Mouse (Mus musculus) neutrophil, adult 59 days (primary cell): ENCODE data around the gene Rundc3b. TPM values are rescaled to one million over a fixed set of nuclear protein-coding genes. Genes with fewer than 3 reads are reported as not detected.

Source experiments
- total RNA-seq, 2 experiments: library from RNA; stranded (reverse); gene quantifications; 1 replicate in 1 of 2; 2 replicates in 1 of 2; pipeline ENCODE4 v1.2.4; 2023

The Rundc3b gene
- total RNA-seq: under 1 TPM in 1 of 2 experiments, not detected in 1; 0.11 TPM

GRCm38 (mm10) chr5:8622596-8623231 is at the start of gene Rundc3b:
Gene Rundc3b, minus strand, starts transcription at chr5:8622952.

GRCm38 (mm10) chr5:8659911-8660737 is 37.4 kb upstream of the Rundc3b start, which contains the start of gene Abcb1a:
Gene Abcb1a, plus strand, starts transcription at chr5:8660077.

Other genes with a start within 250 kb of the Rundc3b start
- gene Dbf4, start 200.2 kb downstream of the Rundc3b start, total RNA-seq: 10 to 100 TPM; 35.2 to 36.3 TPM
- gene Slc25a40, start 200.1 kb downstream of the Rundc3b start, total RNA-seq: 1 to 10 TPM; 4.0 to 7.9 TPM
- under 1 TPM; 0.09 to 0.11 TPM for gene Abcb1a, start 37.1 kb upstream of the Rundc3b start, total RNA-seq
- 1 to 10 TPM; 3.0 to 4.3 TPM for gene Abcb1b, start 175.2 kb upstream of the Rundc3b start, total RNA-seq